Mouse (Mus musculus) limb, embryonic 15.5 days (tissue): ENCODE results near the gene Snx9. TPM values are rescaled to one million over a fixed set of nuclear protein-coding genes. Genes with fewer than 3 reads are reported as not detected.

ENCODE experiments used
- ATAC-seq: fragments of 200-750 bp; cut with Nextera tagmentation; 2 replicates; pipeline ENCODE4 v1.8.0; 2017; ENCODE audit warnings: low read depth, moderate TSS enrichment; ENCODE audit not compliant: insufficient number of reproducible peaks, low FRiP score, low TSS enrichment
- H3K27ac ChIP-seq: fragments of 300-500 bp; sonication (generic); 2 replicates; pipeline ENCODE4 v1.5.1; 2015; ENCODE audit warnings: moderate library complexity, mild to moderate bottlenecking, inconsistent platforms
- H3K27me3 ChIP-seq: fragments of 300-500 bp; sonication (generic); 2 replicates; pipeline ENCODE4 v1.6.1; 2015; ENCODE audit warnings: inconsistent platforms
- H3K36me3 ChIP-seq: fragments of 300-500 bp; sonication (generic); 2 replicates; pipeline ENCODE4 v1.6.1; 2015; ENCODE audit warnings: inconsistent platforms
- H3K4me1 ChIP-seq: fragments of 300-500 bp; sonication (generic); 2 replicates; pipeline ENCODE4 v1.6.1; 2015; ENCODE audit warnings: inconsistent platforms
- H3K4me2 ChIP-seq: fragments of 300-500 bp; sonication (generic); 2 replicates; pipeline ENCODE4 v1.6.1; 2015; ENCODE audit warnings: mild to moderate bottlenecking, inconsistent platforms
- H3K4me3 ChIP-seq: fragments of 300-500 bp; sonication (generic); 2 replicates; pipeline ENCODE4 v1.5.1; 2015; ENCODE audit warnings: mild to moderate bottlenecking, inconsistent platforms
- H3K9ac ChIP-seq: fragments of 300-500 bp; sonication (generic); 2 replicates; pipeline ENCODE4 v1.6.1; 2015; ENCODE audit warnings: inconsistent platforms
- H3K9me3 ChIP-seq: fragments of 300-500 bp; sonication (generic); 2 replicates; pipeline ENCODE4 v1.6.1; 2016; ENCODE audit warnings: inconsistent platforms
- WGBS: fragments of 180-500 bp; shearing (Covaris S2); methylation state at CpG from one replicate; pipeline ENCODE4 v1.1.7; 2015; 5-methylcytosine and 5-hydroxymethylcytosine counted together
- polyA plus RNA-seq: library from polyadenylated mRNA; unstranded; fragments of >200 nt; fragmentation: Nextera tagmentation; extraction: Ambion mirVana; gene quantifications from 2 replicates; pipeline ENCODE4 v1.2.1, GENCODE M21; 2015

Snx9 gene
- 33.7 and 34.9 TPM in 2 replicates for polyA plus RNA-seq

GRCm38 (mm10) chr17:5841128-5841942 is at the start of gene Snx9:
Gene Snx9, plus strand, starts transcription at chr17:5841329.
- Histone ChIP-seq H3K4me2 (peak within 1 kb of the TSS; percentile 54), H3K4me1 (peaks cover 19% of the 10 kb centered on the region), H3K9ac (peak within 1 kb of the TSS; percentile 92), H3K27me3 (no peaks in the 10 kb centered on the region), H3K36me3 (no peaks in the 10 kb centered on the region), H3K4me3 (peak within 1 kb of the TSS; percentile 83), H3K9me3 (no peaks in the 10 kb centered on the region), H3K27ac (peak within 1 kb of the TSS; percentile 99)
- WGBS = under 1% methylated on average over 93 of the region's 131 CpGs
- peak; percentile 79 for ATAC-seq

- Histone ChIP-seq H3K4me1 (peaks cover 11% of the 10 kb centered on the region; the same call in 1 of the 2 replicates), H3K36me3 (no peaks in the 10 kb centered on the region), H3K9me3 (no peaks in the 10 kb centered on the region), H3K27me3 (no peaks in the 10 kb centered on the region), H3K9ac (no peak overlapping the region), H3K4me2 (no peak overlapping the region), H3K4me3 (no peak overlapping the region), H3K27ac (no peak overlapping the region)
- WGBS = 84% methylated on average over 12 of the region's 12 CpGs
- ATAC-seq = no peak
These were observed 48.9 kb upstream of the Snx9 start for GRCm38 (mm10) chr17:5792164-5792791.

DNA sequence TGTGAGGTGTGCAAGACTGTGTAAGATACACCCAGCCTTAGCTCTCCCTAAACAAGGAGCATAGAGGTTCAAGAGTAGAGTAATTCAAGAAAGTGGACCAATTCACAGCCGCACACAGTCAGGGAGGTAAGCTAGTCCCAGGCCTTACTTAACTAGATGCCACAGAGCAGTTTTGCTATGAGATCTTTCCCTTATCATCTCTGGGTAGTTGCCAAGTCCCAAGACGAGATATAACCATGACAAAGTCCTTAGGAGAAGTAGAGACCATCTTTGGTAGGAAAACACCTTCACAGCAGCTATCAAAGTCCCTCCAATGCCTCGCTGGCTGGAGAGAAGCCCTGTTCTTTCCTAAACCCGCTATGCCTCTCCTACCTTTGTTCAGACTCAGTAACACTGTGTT is 47.5 kb upstream of the Snx9 start:
- Histone ChIP-seq H3K4me3 (no peak overlapping the region), H3K36me3 (no peaks in the 10 kb centered on the region), H3K9ac (no peak overlapping the region), H3K27ac (no peak overlapping the region), H3K4me1 (peaks cover 16% of the 10 kb centered on the region; the same call in 1 of the 2 replicates), H3K4me2 (no peak overlapping the region), H3K27me3 (no peaks in the 10 kb centered on the region), H3K9me3 (no peaks in the 10 kb centered on the region)
- 71% methylated on average over 4 of the region's 4 CpGs for WGBS
- ATAC-seq = no peak

- H3K27me3 ChIP-seq = no peaks in the 10 kb centered on the region
- H3K9me3 ChIP-seq = no peaks in the 10 kb centered on the region
- ATAC-seq = no peak
- H3K27ac ChIP-seq = no peak overlapping the region
- no peak overlapping the region for H3K9ac ChIP-seq
- no peaks in the 10 kb centered on the region for H3K36me3 ChIP-seq
- no peak overlapping the region for H3K4me2 ChIP-seq
- H3K4me1 ChIP-seq = peaks cover 16% of the 10 kb centered on the region; the same call in 1 of the 2 replicates
- H3K4me3 ChIP-seq = no peak overlapping the region
- 60% methylated on average over 5 of the region's 5 CpGs for WGBS
These were observed 46.9 kb upstream of the Snx9 start for GRCm38 (mm10) chr17:5794276-5794675.

- Histone ChIP-seq H3K36me3 (no peaks in the 10 kb centered on the region), H3K27ac (no peak overlapping the region), H3K4me1 (peaks cover 16% of the 10 kb centered on the region; the same call in 1 of the 2 replicates), H3K27me3 (no peaks in the 10 kb centered on the region), H3K4me2 (no peak overlapping the region), H3K9ac (no peak overlapping the region), H3K9me3 (no peaks in the 10 kb centered on the region), H3K4me3 (no peak overlapping the region)
- ATAC-seq = no peak
- 70% methylated on average over 5 of the region's 5 CpGs for WGBS
These were observed 45.8 kb upstream of the Snx9 start for GRCm38 (mm10) chr17:5795369-5795768.

DNA sequence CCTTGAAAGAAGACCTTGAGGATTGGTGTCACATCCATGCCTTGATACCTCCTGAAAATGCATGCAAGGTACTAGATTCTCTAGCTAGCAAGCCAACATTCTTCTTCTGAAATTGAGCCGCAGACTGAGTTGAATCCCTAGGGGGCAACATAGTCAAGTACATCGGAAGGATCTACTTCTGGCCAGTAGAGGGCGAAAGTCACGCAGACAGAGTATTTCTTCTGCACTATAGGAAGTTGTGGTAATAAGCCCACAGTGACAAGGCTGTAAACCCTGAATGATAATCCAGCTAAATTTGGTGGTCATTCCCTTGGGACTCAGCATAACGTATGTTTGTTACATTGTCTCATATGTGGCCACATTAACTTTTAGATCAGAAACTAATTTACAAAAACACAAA is 45.3 kb upstream of the Snx9 start:
- no peak overlapping the region for H3K4me2 ChIP-seq
- WGBS = 1% methylated on average over 5 of the region's 5 CpGs
- no peak overlapping the region for H3K4me3 ChIP-seq
- no peaks in the 10 kb centered on the region for H3K27me3 ChIP-seq
- H3K9ac ChIP-seq = no peak overlapping the region
- no peaks in the 10 kb centered on the region for H3K36me3 ChIP-seq
- H3K9me3 ChIP-seq = no peaks in the 10 kb centered on the region
- no peak overlapping the region for H3K27ac ChIP-seq
- peaks cover 17% of the 10 kb centered on the region; the same call in 1 of the 2 replicates for H3K4me1 ChIP-seq
- ATAC-seq = peak; percentile 62; the same call in 1 of the 2 replicates

- Histone ChIP-seq H3K4me1 (peaks cover 20% of the 10 kb centered on the region; the same call in 1 of the 2 replicates), H3K9ac (no peak overlapping the region), H3K4me2 (no peak overlapping the region), H3K27ac (no peak overlapping the region), H3K27me3 (no peaks in the 10 kb centered on the region), H3K4me3 (no peak overlapping the region), H3K9me3 (no peaks in the 10 kb centered on the region), H3K36me3 (no peaks in the 10 kb centered on the region)
- 65% methylated on average over 5 of the region's 5 CpGs for WGBS
- 0 out of 2 replicates have a peak, but pooled peaks have one; percentile 36 for ATAC-seq
These were observed 43.9 kb upstream of the Snx9 start for GRCm38 (mm10) chr17:5797124-5797760.

DNA sequence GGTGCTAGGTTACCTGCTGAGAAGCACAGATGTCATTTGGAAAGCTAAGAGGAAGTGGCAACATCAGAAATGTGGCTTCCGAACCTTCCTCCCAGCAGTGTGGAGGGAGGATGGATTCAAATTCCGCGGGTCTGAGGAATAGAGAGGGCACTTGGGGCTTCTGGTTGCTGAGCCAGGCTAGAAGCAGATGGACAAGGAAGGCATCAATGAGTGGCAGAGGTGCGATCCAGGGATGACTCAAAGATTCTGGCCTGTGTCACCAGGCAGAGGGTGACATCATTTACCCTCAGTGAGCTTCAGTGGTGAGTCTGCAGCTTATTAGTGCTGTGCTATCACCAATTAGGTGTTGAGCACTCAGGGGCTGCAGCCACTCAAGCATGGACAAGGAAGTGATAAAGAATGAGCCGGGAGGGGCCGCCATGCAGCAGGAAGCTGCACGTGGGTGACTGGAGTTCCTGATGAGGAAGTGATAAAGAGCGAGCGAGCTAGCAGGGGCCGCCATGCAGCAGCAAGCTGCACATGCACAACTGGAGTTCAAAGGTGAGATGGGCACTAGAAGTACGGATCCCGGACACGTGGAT is 42.8 kb upstream of the Snx9 start:
- WGBS = 58% methylated on average over 13 of the region's 13 CpGs
- no peaks in the 10 kb centered on the region for H3K27me3 ChIP-seq
- H3K4me1 ChIP-seq = peaks cover 20% of the 10 kb centered on the region; the same call in 1 of the 2 replicates
- no peak for ATAC-seq
- no peak overlapping the region for H3K9ac ChIP-seq
- H3K4me2 ChIP-seq = no peak overlapping the region
- no peaks in the 10 kb centered on the region for H3K9me3 ChIP-seq
- H3K36me3 ChIP-seq = no peaks in the 10 kb centered on the region
- no peak overlapping the region for H3K4me3 ChIP-seq
- H3K27ac ChIP-seq = no peak overlapping the region

- no peak for ATAC-seq
- Histone ChIP-seq H3K4me2 (no peak overlapping the region), H3K9me3 (no peaks in the 10 kb centered on the region), H3K27me3 (no peaks in the 10 kb centered on the region), H3K9ac (no peak overlapping the region), H3K27ac (no peak overlapping the region), H3K36me3 (no peaks in the 10 kb centered on the region), H3K4me3 (no peak overlapping the region), H3K4me1 (peaks cover 25% of the 10 kb centered on the region)
- 62% methylated on average over 5 of the region's 5 CpGs for WGBS
These were observed 42.2 kb upstream of the Snx9 start for GRCm38 (mm10) chr17:5798900-5799299.

DNA sequence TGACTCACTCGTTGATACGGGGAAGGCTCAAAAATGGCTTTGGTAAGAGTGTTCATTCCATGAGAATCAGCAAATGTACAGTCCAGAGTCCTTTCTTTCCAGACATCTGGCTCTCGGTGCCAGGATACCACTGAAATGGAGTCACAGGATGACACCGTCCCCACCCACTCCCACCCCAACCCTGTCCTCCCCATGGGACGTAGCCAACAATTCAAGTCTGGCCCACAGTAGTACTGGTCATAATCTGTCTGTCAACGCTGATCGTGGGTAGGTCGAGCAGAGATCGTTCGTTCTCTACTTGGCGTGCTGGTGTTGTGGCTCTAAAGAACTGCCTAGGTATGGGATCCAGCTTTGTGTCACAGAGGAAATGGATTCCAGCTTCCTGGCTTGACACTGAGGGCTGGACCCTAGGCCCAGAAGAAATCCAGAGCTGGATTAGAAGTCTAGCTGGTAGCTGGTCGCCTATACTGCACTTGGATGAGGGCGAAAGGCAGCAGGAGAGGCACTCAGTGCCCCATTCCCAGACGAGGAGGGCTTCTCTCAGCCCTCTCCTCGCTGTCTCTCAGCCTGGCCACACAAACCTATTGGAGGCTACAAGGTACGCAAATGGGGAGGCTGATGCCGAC is 41.6 kb upstream of the Snx9 start:
- no peaks in the 10 kb centered on the region for H3K9me3 ChIP-seq
- no peak for ATAC-seq
- H3K27me3 ChIP-seq = no peaks in the 10 kb centered on the region
- H3K4me2 ChIP-seq = no peak overlapping the region
- H3K4me3 ChIP-seq = no peak overlapping the region
- H3K36me3 ChIP-seq = no peaks in the 10 kb centered on the region
- WGBS = 80% methylated on average over 17 of the region's 17 CpGs
- peaks cover 31% of the 10 kb centered on the region for H3K4me1 ChIP-seq
- no peak overlapping the region for H3K9ac ChIP-seq
- H3K27ac ChIP-seq = no peak overlapping the region

GRCm38 (mm10) chr17:5800254-5800653 is 40.9 kb upstream of the Snx9 start:
- Histone ChIP-seq H3K36me3 (no peaks in the 10 kb centered on the region), H3K27me3 (no peaks in the 10 kb centered on the region), H3K4me1 (peaks cover 33% of the 10 kb centered on the region), H3K9ac (no peak overlapping the region), H3K4me2 (no peak overlapping the region), H3K27ac (no peak overlapping the region), H3K4me3 (no peak overlapping the region), H3K9me3 (no peaks in the 10 kb centered on the region)
- WGBS = 86% methylated on average over 2 of the region's 2 CpGs
- ATAC-seq = no peak
